Mouse (Mus musculus) embryonic facial prominence, embryonic 14.5 days (tissue): Measurements from ENCODE around the gene Podnl1. TPM values are rescaled to one million over a fixed set of nuclear protein-coding genes. Genes with fewer than 3 reads are reported as not detected.
A peak's percentile ranks its signal among the peaks of the same experiment; 100 is the strongest.

Experiments
- ATAC-seq: fragments of 200-750 bp; cut with Nextera tagmentation; 2 replicates; pipeline ENCODE4 v1.8.0; 2017; ENCODE audit warnings: low read depth, moderate number of reproducible peaks, moderate TSS enrichment
- DNase-seq: peaks from one replicate; pipeline ENCODE4 v3.0.0-alpha.2; 2015; ENCODE audit warnings: low spot score
- H3K27ac ChIP-seq: fragments of 300-500 bp; sonication (generic); replicated peaks from 2 replicates; pipeline ENCODE4 v1.5.1; 2014; ENCODE audit warnings: low read depth, mild to moderate bottlenecking, low read length, moderate library complexity
- H3K27me3 ChIP-seq: fragments of 300-500 bp; sonication (generic); replicated peaks from 2 replicates; pipeline ENCODE4 v1.6.1; 2014; ENCODE audit warnings: low read length; ENCODE audit not compliant: control insufficient read depth, insufficient read depth
- H3K36me3 ChIP-seq: fragments of 300-500 bp; sonication (generic); 2 replicates; pipeline ENCODE4 v1.6.1; 2014; ENCODE audit warnings: low read length, mixed read lengths; ENCODE audit not compliant: control insufficient read depth, insufficient read depth
- H3K4me1 ChIP-seq: fragments of 300-500 bp; sonication (generic); 2 replicates; pipeline ENCODE4 v1.6.1; 2014; ENCODE audit warnings: antibody characterized with exemption, low read length; ENCODE audit not compliant: control insufficient read depth, insufficient read depth
- H3K4me2 ChIP-seq: fragments of 300-500 bp; sonication (generic); 2 replicates; pipeline ENCODE4 v1.6.1; 2014; ENCODE audit warnings: low read depth, mild to moderate bottlenecking, low read length, moderate library complexity, mixed read lengths
- H3K4me3 ChIP-seq: fragments of 300-500 bp; sonication (generic); 2 replicates; pipeline ENCODE4 v1.5.1; 2014; ENCODE audit warnings: low read depth, mild to moderate bottlenecking, low read length
- H3K9ac ChIP-seq: fragments of 300-500 bp; sonication (generic); 2 replicates; pipeline ENCODE4 v1.6.1; 2014; ENCODE audit warnings: low read depth, mild to moderate bottlenecking, low read length, moderate library complexity, mixed read lengths
- H3K9me3 ChIP-seq: fragments of 300-500 bp; sonication (generic); 2 replicates; pipeline ENCODE4 v1.6.1; 2016; ENCODE audit warnings: low read length; ENCODE audit not compliant: control insufficient read depth
- WGBS: fragments of 180-500 bp; shearing (Covaris S2); extraction: QIAGEN DNeasy Blood & Tissue Kit; methylation state at CpG from one replicate; pipeline ENCODE4 v1.1.7; 2014; 5-methylcytosine and 5-hydroxymethylcytosine counted together
- polyA plus RNA-seq: library from polyadenylated mRNA; unstranded; fragments of >200 nt; fragmentation: Nextera tagmentation; extraction: Ambion mirVana; gene quantifications from 2 replicates; pipeline ENCODE4 v1.2.1, GENCODE M21; 2014

Gene Podnl1
- polyA plus RNA-seq, 1 experiment from 2014 or later: 2.4 TPM

DNA sequence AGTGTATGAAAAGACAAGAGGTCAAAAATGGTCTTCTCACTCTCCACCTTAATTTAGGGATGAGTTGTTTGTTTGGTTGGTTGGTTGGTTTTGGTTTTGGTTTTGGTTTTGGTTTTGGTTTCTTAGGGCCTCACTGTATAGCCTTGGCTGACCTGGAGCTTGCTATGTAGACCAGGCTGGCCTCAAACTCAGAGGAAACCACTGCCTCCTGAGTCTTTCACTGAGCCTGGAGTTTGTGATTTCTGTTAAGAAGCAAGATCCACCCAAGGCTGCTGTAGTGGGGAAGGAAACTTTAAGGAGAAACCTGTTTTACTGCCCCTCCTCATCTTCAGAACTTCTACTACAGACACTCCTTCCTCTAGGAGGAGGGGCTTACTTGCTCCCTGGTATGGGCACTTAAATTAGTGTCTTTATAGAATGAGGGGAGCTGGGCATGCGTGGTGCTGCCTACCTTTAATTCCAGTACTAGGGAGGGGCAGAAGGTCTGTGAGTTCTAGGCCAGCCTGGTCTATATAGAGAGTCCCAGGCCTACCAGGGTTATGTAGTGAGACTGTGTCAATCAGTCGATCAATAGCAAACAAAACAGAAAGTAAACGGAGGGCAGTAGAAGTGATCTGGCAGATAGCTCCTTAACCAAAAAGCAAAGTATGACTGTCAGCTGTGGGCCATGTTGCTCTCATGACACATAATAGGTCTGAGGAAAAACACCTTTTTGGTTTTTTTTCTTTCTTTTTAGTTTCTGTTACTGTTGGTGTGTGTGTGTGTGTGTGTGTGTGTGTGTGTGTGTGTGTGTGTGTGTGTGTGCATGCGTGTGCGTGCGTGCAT is 19.4 kb upstream of the Podnl1 start:
- no peaks in the 10 kb centered on the region for H3K9me3 ChIP-seq
- H3K4me3 ChIP-seq: no peak overlapping the region
- peaks cover 6% of the 10 kb centered on the region; the same call in 1 of the 2 replicates for H3K4me1 ChIP-seq
- no peaks in the 10 kb centered on the region for H3K27me3 ChIP-seq
- DNase-seq (no peak), ATAC-seq (no peak)
- H3K27ac ChIP-seq: no peak overlapping the region
- peaks cover 12% of the 10 kb centered on the region for H3K36me3 ChIP-seq
- 94% methylated on average over 6 of the region's 6 CpGs for WGBS
- no peak overlapping the region for H3K4me2 ChIP-seq
- H3K9ac ChIP-seq: no peak overlapping the region

DNA sequence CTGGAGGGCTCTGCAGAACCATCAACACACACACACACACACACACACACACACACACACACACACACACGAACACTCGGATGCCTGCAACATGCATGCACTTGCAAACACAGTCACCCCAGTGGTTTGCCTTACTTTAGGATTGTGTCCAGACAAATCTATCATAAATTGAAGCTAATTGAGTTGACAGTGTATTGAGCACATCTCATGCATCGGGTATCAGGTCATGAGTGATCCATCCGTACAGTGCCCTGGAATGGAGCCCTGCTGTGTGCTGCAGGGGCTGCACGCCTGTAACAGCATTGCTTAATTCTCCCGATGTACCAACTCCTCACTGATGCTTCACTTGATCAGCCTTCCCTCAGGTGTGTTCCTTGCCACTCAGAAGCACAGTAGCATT is 10.1 kb upstream of the Podnl1 start:
- Histone ChIP-seq H3K36me3 (no peaks in the 10 kb centered on the region), H3K9me3 (no peaks in the 10 kb centered on the region), H3K4me2 (no peak overlapping the region), H3K9ac (no peak overlapping the region), H3K4me1 (no peaks in the 10 kb centered on the region), H3K27me3 (no peaks in the 10 kb centered on the region), H3K4me3 (no peak overlapping the region), H3K27ac (no peak overlapping the region)
- ATAC-seq: no peak
- WGBS: 73% methylated on average over 6 of the region's 6 CpGs
- DNase-seq: no peak

DNA sequence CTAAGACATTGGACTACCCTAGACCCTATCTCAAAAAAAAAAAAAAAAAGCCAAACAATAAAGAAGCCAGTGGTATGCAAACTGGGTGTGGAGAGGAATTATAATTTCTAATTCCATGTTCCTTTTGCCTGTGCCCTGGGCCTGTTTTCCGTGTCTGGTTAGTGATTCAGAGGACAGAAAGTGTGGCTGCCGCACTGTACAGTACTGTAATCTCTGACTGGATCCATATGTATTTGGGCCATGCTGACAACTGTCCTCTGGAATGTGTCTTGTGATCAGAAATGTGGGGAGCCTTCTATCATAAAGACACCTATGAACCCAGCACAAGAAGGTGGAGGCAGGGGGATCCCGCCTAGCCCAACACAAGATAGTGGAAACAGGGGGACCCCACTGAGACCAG is 3.6 kb upstream of the Podnl1 start:
- H3K4me1 ChIP-seq: no peaks in the 10 kb centered on the region
- no peak overlapping the region for H3K9ac ChIP-seq
- DNase-seq (no peak), ATAC-seq (no peak)
- no peak overlapping the region for H3K4me3 ChIP-seq
- no peaks in the 10 kb centered on the region for H3K9me3 ChIP-seq
- H3K27me3 ChIP-seq: no peaks in the 10 kb centered on the region
- 83% methylated on average over 3 of the region's 3 CpGs for WGBS
- no peak overlapping the region for H3K4me2 ChIP-seq
- H3K36me3 ChIP-seq: no peaks in the 10 kb centered on the region
- no peak overlapping the region for H3K27ac ChIP-seq

DNA sequence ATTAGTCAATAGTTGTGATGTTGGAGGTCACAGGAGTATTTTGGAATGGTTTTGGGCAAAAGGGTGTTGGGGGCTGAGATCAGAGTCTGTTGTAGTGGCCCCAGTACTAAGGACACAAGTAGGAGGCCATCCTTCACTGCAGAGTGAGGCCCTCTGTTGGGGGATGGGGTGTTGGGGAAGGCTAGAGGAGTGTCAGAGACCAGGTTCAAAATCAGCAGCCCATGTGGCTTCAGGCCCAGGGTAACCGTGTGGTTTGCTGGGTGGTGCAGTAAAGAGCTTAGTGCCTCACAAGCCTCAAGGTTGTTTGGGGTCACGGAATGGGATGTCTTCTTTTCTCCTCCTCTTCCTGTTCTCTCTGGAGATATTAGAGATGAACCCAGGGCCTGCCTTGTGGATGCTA is 953 bp downstream of the Podnl1 start:
- ATAC-seq: no peak
- WGBS: 71% methylated on average over 2 of the region's 2 CpGs

DNA sequence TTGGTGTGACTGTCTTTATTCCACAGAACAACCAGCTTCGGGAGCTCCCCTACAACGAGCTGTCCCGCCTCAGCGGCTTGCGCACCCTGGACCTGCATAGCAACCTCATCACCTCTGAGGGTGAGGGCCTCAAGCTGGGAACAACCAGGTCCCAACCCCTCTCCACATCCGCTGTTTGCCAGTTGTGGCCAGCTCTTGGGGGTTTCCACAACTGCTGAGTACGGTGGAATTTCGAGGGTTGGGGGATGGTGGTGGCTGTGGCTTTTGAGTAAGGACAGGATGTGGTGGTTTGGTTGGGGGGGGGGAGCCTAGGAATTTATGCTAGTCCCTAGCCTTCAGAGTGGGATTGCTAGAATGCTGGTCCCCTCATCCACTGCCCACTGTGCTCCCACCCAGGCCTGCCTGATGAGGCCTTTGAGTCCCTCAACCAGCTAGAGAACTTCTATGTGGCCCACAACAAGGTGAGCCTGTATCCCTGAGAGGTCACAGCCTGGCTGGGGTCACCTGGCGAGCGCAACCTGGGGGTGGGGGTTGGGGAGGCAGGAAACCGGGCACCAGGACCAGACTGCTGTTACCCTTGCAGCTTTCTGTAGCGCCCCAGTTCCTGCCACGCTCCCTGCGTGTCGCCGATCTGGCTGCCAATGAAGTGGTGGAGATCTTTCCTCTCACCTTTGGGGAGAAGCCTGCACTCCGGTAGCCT is 1.6 kb downstream of the Podnl1 start:
- ATAC-seq: peak; percentile 19
- peak overlapping the region; percentile 30; the same call in 1 of the 2 replicates for H3K27ac ChIP-seq
- 68% methylated on average over 17 of the region's 17 CpGs for WGBS
- H3K9me3 ChIP-seq: no peaks in the 10 kb centered on the region
- peak overlapping the region; percentile 3; the same call in 1 of the 2 replicates for H3K4me2 ChIP-seq
- H3K9ac ChIP-seq: peak overlapping the region; percentile 35; the same call in 1 of the 2 replicates
- DNase-seq: peak; percentile 56
- H3K36me3 ChIP-seq: peaks cover 9% of the 10 kb centered on the region; the same call in 1 of the 2 replicates
- no peaks in the 10 kb centered on the region for H3K4me1 ChIP-seq
- no peaks in the 10 kb centered on the region; the same call in 1 of the 2 replicates for H3K27me3 ChIP-seq
- H3K4me3 ChIP-seq: no peak overlapping the region

More for the DNA sequence above, 953 bp downstream of the Podnl1 start:
- Histone ChIP-seq H3K4me1 (no peaks in the 10 kb centered on the region), H3K9me3 (no peaks in the 10 kb centered on the region), H3K27me3 (no peaks in the 10 kb centered on the region; the same call in 1 of the 2 replicates), H3K4me2 (no peak overlapping the region), H3K4me3 (no peak overlapping the region), H3K36me3 (0 out of 2 replicates have a peak, but pooled peaks cover 3% of the 10 kb centered on the region), H3K9ac (no peak overlapping the region), H3K27ac (peak overlapping the region; percentile 30; the same call in 1 of the 2 replicates)
- no peak for DNase-seq

DNA sequence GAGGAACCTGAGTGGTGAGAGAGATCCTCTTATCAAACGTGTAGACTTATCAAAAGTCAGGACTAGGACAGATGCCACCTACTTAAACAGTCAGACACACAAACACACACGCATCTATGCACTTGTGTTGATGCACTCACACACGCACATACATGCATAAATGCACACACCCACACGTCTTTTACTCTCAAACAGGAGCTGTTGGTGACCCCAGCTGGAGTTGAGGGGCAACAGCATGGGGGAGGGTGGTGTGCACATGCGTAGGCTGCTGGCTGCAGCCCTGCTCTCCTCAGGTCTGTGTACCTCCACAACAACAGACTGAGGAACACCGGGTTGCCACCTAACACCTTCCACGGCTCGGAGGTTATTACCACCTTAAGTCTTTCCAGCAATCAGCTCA is 2.5 kb downstream of the Podnl1 start:
- ATAC-seq (no peak), DNase-seq (peak; percentile 16)
- WGBS: 50% methylated on average over 8 of the region's 8 CpGs
- Histone ChIP-seq H3K27me3 (no peaks in the 10 kb centered on the region; the same call in 1 of the 2 replicates), H3K4me3 (no peak overlapping the region), H3K4me2 (no peak overlapping the region), H3K36me3 (peaks cover 19% of the 10 kb centered on the region; the same call in 1 of the 2 replicates), H3K4me1 (no peaks in the 10 kb centered on the region), H3K9me3 (no peaks in the 10 kb centered on the region), H3K27ac (no peak overlapping the region), H3K9ac (no peak overlapping the region)

DNA sequence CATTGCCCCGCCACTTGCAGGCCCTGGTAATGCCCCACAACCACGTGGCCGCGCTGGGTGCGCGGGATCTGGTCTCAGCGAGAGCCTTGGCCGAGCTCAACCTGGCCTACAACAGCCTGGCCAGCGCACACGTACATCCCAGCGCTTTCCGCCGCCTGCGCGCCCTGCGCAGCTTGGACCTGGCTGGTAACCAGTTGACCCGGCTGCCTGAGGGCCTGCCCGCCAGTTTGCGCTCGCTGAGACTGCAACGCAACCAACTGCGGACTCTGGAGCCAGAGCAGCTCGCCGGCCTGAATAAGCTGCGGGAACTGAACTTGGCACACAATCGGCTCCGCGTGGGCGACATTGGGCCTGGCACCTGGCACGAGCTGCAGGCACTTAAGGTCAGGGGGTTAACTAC is 5.0 kb downstream of the Podnl1 start:
- Histone ChIP-seq H3K27ac (no peak overlapping the region), H3K4me3 (no peak overlapping the region), H3K4me1 (no peaks in the 10 kb centered on the region), H3K27me3 (no peaks in the 10 kb centered on the region; the same call in 1 of the 2 replicates), H3K4me2 (no peak overlapping the region), H3K9ac (no peak overlapping the region; the same call in 1 of the 2 replicates), H3K36me3 (peaks cover 44% of the 10 kb centered on the region), H3K9me3 (no peaks in the 10 kb centered on the region)
- no peak for DNase-seq
- 0 out of 2 replicates have a peak, but pooled peaks have one; percentile 1 for ATAC-seq
- WGBS: 34% methylated on average over 22 of the region's 30 CpGs

DNA sequence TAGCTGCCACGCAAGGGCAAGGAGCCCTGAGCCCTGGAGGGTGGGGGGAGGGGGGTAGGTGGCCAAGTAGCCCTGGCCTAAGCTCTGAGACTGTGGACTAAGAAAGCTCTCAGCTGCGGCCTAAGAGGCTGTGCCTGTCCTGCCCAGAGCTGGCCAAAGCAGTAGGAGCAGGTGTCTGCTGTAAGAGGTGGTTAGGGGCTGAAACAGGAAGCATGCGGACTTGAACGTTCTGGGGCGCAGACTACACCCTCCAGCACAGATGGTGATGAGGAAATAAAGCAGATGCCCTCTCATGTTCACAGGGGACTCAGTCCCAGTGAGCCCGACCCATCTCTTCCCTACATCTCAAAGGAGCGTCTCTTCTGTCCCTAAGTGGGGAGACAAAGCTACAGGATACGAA is 6.4 kb downstream of the Podnl1 start:
- Histone ChIP-seq H3K27me3 (no peaks in the 10 kb centered on the region; the same call in 1 of the 2 replicates), H3K9me3 (no peaks in the 10 kb centered on the region), H3K36me3 (peaks cover 58% of the 10 kb centered on the region), H3K9ac (no peak overlapping the region), H3K4me3 (no peak overlapping the region), H3K27ac (no peak overlapping the region), H3K4me2 (no peak overlapping the region), H3K4me1 (no peaks in the 10 kb centered on the region)
- no peak for DNase-seq
- no peak for ATAC-seq
- WGBS: 87% methylated on average over 8 of the region's 8 CpGs
